Mouse (Mus musculus): ENCODE data around the gene Ctla2a.
"Not testable (repeated sequence)": the region's sequence is repeated elsewhere in the genome, so short reads cannot be mapped to it uniquely, and the experiment has no call there.

GRCm38 (mm10) chr13:60896794-60897193, 39.6 kb downstream of the Ctla2a start, which contains the start of gene Gm49392:
- not testable (repeated sequence) for TF ChIP-seq POLR2A (IDR thresholded peaks at IDR 0.05; ENCODE audit: insufficient read depth, low read length); CTCF (IDR thresholded peaks at IDR 0.05; ENCODE audit: low read depth, low read length); EP300 (IDR thresholded peaks at IDR 0.05; ENCODE audit: insufficient read depth, low read depth, low read length)
